Mouse (Mus musculus) forebrain, embryonic 16.5 days (tissue): ENCODE data around the gene Actl11. TPM values are rescaled to one million over a fixed set of nuclear protein-coding genes. Genes with fewer than 3 reads are reported as not detected.
A peak's percentile ranks its signal among the peaks of the same experiment; 100 is the strongest.

Source experiments
- ATAC-seq: fragments of 200-750 bp; cut with Nextera tagmentation; 2 replicates; pipeline ENCODE4 v1.8.0; 2017; ENCODE audit warnings: mild to moderate bottlenecking, moderate library complexity
- H3K27ac ChIP-seq: fragments of 300-500 bp; sonication (generic); 2 replicates; pipeline ENCODE4 v1.5.1; 2014; ENCODE audit warnings: low read length, control low read depth
- H3K27me3 ChIP-seq: fragments of 300-500 bp; sonication (generic); replicated peaks from 2 replicates; pipeline ENCODE4 v1.6.1; 2014; ENCODE audit warnings: low read length; ENCODE audit not compliant: control insufficient read depth, insufficient read depth
- H3K36me3 ChIP-seq: fragments of 300-500 bp; sonication (generic); 2 replicates; pipeline ENCODE4 v1.6.1; 2014; ENCODE audit not compliant: control insufficient read depth, insufficient read depth
- H3K4me1 ChIP-seq: fragments of 300-500 bp; sonication (generic); replicated peaks from 2 replicates; pipeline ENCODE4 v1.6.1; 2014; ENCODE audit warnings: low read length; ENCODE audit not compliant: control insufficient read depth, insufficient read depth
- H3K4me2 ChIP-seq: fragments of 300-500 bp; sonication (generic); 2 replicates; pipeline ENCODE4 v1.6.1; 2014; ENCODE audit warnings: mild to moderate bottlenecking, low read length, control low read depth
- H3K4me3 ChIP-seq: fragments of 300-500 bp; sonication (generic); replicated peaks from 2 replicates; pipeline ENCODE4 v1.5.1; 2014; ENCODE audit warnings: mild to moderate bottlenecking, low read length, control low read depth
- H3K9ac ChIP-seq: fragments of 300-500 bp; sonication (generic); replicated peaks from 2 replicates; pipeline ENCODE4 v1.6.1; 2014; ENCODE audit warnings: low read depth, low read length, control low read depth
- H3K9me3 ChIP-seq: fragments of 300-500 bp; sonication (generic); 2 replicates; pipeline ENCODE4 v1.6.1; 2016; ENCODE audit warnings: low read length; ENCODE audit not compliant: control insufficient read depth
- WGBS: fragments of 180-500 bp; shearing (Covaris S2); extraction: QIAGEN DNeasy Blood & Tissue Kit; methylation state at CpG from one replicate; pipeline ENCODE4 v1.1.7; 2014; 5-methylcytosine and 5-hydroxymethylcytosine counted together
- polyA plus RNA-seq: library from polyadenylated mRNA; unstranded; fragments of >200 nt; fragmentation: Nextera tagmentation; extraction: Ambion mirVana; gene quantifications from 2 replicates; pipeline ENCODE4 v1.2.1, GENCODE M21; 2015

Actl11 gene
- polyA plus RNA-seq, 1 experiment from 2014 or later: not detected

DNA sequence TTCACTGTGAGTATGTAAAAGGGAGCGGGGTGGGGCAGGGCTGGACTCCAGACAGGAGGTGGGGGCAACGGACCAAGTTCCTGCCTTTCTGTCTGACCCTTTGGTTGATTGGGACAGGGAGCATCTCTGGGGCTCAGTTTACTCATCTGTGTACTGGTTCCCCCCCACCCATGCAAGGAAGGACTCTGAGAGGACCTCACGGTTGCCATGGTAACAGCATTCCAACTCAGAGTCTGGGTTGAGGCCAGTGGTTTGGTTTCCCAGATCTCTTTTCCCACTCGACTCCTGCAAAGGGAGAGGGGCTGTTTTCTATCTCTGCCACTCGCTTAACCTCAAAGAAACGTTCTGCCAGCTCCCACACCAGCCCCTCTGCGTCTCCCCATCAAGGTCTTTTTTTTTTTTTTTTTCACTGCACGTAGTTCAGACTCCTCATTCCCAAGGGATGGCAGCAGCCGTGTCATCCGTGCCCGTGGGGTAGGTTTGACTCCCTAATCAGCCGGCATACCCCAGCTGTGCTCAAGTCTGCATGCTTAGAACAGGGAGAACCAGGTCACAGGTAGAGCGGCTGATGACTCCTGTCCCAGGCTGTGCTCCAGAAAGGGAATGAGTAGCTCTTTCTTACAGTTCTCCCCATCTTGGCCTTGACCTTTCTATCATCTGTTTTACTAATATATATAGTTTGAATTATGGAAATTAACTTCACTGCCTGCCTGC is 10.2 kb upstream of the Actl11 start:
- H3K4me2 ChIP-seq: no peak overlapping the region
- no peaks in the 10 kb centered on the region for H3K36me3 ChIP-seq
- no peaks in the 10 kb centered on the region for H3K27me3 ChIP-seq
- H3K4me3 ChIP-seq: no peak overlapping the region
- H3K9ac ChIP-seq: no peak overlapping the region
- ATAC-seq: no peak
- H3K27ac ChIP-seq: no peak overlapping the region; the same call in 1 of the 2 replicates
- no peaks in the 10 kb centered on the region for H3K9me3 ChIP-seq
- peaks cover 5% of the 10 kb centered on the region; the same call in 1 of the 2 replicates for H3K4me1 ChIP-seq
- WGBS: 35% methylated on average over 13 of the region's 13 CpGs

DNA sequence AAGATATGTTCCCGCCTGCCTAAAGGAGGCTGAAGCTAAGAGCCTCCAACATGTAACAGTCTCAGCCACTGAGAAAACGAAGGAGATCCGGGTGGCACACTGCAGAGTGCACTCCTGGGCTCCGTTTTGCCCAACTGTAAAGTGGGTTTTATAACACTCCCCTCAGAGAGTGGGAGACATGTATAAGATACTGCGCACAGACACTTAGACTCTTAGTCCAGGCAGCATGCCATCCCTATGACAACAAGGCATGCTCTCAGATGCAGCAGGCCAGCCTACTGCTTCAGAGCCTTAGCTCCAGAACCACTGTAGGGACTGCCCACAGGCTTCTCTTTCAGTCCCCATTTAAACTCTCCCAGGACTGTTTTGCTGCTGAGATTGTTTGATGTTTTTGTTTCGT is 9.4 kb upstream of the Actl11 start:
- Histone ChIP-seq H3K9me3 (no peaks in the 10 kb centered on the region), H3K27ac (no peak overlapping the region), H3K27me3 (no peaks in the 10 kb centered on the region), H3K4me3 (no peak overlapping the region), H3K36me3 (no peaks in the 10 kb centered on the region), H3K4me2 (no peak overlapping the region), H3K9ac (no peak overlapping the region), H3K4me1 (peaks cover 5% of the 10 kb centered on the region; the same call in 1 of the 2 replicates)
- WGBS: 84% methylated on average over 6 of the region's 6 CpGs
- no peak for ATAC-seq

DNA sequence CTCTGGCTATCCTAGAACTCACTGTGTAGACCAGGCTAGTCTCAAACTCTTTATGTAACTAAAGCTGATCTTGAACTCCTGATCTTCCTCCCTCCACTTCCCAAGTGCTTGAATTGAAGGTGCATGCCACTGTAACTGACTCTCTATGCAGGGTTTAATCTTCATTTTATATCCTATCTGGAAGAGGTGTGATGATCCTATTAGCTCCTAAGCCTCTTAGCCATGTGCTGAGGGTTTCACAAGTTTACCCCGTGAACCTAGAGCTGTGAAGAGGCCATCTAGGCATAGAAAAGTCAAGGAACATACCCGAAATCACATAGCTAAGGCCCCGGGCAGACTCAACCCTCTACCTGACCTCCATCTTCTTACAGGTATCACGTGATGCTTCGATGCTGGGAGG is 8.8 kb upstream of the Actl11 start:
- Histone ChIP-seq H3K27ac (no peak overlapping the region), H3K4me2 (no peak overlapping the region), H3K9me3 (no peaks in the 10 kb centered on the region), H3K36me3 (no peaks in the 10 kb centered on the region), H3K27me3 (no peaks in the 10 kb centered on the region), H3K9ac (no peak overlapping the region), H3K4me1 (peaks cover 7% of the 10 kb centered on the region; the same call in 1 of the 2 replicates), H3K4me3 (no peak overlapping the region)
- no peak for ATAC-seq
- WGBS: 85% methylated on average over 5 of the region's 5 CpGs

DNA sequence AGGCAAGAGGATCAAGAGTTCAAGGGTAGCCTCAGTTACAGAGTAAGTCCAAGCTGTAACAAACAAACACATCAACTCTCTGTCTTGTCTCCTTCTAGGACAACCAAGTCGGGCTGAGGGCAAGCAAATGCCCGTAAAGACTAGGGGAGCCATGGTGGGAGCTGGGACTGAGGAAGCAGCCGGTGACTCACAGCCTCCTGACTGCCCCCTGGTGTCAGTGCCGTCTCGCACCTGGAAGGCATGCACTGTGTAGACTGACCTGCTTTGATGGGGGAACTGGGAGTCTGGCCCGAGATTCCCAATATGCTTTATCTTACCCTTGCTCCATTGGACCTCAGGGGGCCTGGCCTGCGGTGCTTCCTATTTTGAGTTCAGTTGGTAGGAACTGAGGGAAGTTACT is 5.2 kb upstream of the Actl11 start:
- no peak overlapping the region for H3K4me3 ChIP-seq
- H3K4me1 ChIP-seq: peaks cover 20% of the 10 kb centered on the region
- no peaks in the 10 kb centered on the region for H3K36me3 ChIP-seq
- 26% methylated on average over 7 of the region's 7 CpGs for WGBS
- no peak overlapping the region for H3K4me2 ChIP-seq
- no peak overlapping the region for H3K27ac ChIP-seq
- no peaks in the 10 kb centered on the region for H3K27me3 ChIP-seq
- ATAC-seq: no peak
- H3K9ac ChIP-seq: no peak overlapping the region
- H3K9me3 ChIP-seq: no peaks in the 10 kb centered on the region

DNA sequence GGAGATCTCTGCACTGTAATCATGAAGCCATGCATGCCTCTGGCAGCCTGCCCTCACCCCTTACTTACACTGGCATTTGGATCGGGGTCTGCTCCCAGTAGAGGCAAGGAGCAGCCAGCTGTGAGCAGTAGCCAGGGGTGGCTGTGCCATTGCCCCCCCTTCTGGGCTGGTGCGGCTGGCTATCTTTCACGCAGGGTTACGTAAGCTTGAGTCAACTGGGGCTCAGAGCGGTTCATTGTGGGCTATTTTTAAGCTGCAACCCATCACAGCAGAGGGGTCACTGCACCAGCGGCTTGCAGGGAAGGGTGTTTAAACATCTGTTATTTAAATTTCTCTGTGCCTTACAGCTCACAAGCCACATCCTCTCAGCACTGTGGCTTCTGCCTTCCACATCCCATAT is 4.3 kb upstream of the Actl11 start:
- H3K9ac ChIP-seq: no peak overlapping the region
- H3K4me1 ChIP-seq: peaks cover 16% of the 10 kb centered on the region
- no peaks in the 10 kb centered on the region for H3K9me3 ChIP-seq
- H3K36me3 ChIP-seq: no peaks in the 10 kb centered on the region
- ATAC-seq: no peak
- WGBS: 70% methylated on average over 6 of the region's 6 CpGs
- H3K27ac ChIP-seq: no peak overlapping the region
- no peak overlapping the region for H3K4me2 ChIP-seq
- no peaks in the 10 kb centered on the region for H3K27me3 ChIP-seq
- no peak overlapping the region for H3K4me3 ChIP-seq

DNA sequence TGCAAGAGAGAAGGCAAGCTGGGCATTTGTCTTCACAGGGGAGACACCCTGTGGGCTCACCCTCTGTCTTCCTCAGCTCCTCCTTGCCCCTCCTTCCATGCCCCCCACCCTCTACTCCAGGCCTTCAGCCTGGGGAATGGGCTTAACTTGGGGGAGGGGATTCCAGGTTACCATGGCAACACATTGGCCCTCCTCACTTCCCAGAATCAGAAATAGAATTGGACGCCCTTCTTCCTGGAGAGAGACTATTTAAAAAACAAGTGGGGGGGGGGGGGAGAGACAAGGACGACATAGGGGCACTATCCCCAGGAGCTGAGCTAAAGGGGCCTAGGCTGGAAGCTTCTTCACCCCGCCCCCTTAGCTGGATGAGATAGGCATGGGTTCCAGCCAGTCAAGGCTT is 3.0 kb upstream of the Actl11 start:
- H3K4me3 ChIP-seq: no peak overlapping the region
- no peak overlapping the region for H3K27ac ChIP-seq
- H3K4me2 ChIP-seq: no peak overlapping the region
- peak; percentile 34 for ATAC-seq
- 20% methylated on average over 3 of the region's 3 CpGs for WGBS
- no peaks in the 10 kb centered on the region for H3K36me3 ChIP-seq
- H3K9ac ChIP-seq: no peak overlapping the region
- no peaks in the 10 kb centered on the region for H3K9me3 ChIP-seq
- H3K27me3 ChIP-seq: no peaks in the 10 kb centered on the region
- peaks cover 16% of the 10 kb centered on the region for H3K4me1 ChIP-seq

GRCm38 (mm10) chr9:107926920-107927420 is 1.3 kb upstream of the Actl11 start:
- Histone ChIP-seq H3K9ac (no peak overlapping the region), H3K4me2 (no peak overlapping the region), H3K27me3 (no peaks in the 10 kb centered on the region), H3K36me3 (no peaks in the 10 kb centered on the region), H3K4me1 (peaks cover 16% of the 10 kb centered on the region), H3K27ac (peak overlapping the region; percentile 17; the same call in 1 of the 2 replicates), H3K9me3 (no peaks in the 10 kb centered on the region), H3K4me3 (no peak overlapping the region)
- ATAC-seq: no peak
- WGBS: 63% methylated on average over 9 of the region's 9 CpGs

DNA sequence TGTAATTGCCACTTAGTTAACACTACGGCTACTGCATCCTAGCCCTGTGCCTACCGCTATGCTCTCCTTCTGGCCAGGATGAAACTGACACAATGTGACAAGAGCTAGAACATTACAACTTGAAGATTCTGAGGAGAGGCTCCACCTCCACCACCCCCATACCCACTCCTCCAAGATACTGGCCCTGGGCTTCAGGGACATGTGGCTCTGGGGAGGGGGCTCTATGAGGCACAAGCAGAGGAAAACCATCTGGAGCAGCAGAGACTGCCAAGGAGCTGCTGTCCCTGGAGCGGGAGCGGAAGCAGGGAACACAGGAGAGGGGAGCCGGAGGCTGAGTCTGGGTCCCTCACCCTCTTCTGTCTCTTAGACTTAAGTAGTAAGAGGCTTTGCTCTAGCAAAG is 520 bp upstream of the Actl11 start:
- no peak overlapping the region for H3K9ac ChIP-seq
- no peak overlapping the region for H3K4me2 ChIP-seq
- H3K36me3 ChIP-seq: no peaks in the 10 kb centered on the region
- H3K4me3 ChIP-seq: no peak overlapping the region
- peak overlapping the region; percentile 17; the same call in 1 of the 2 replicates for H3K27ac ChIP-seq
- peaks cover 19% of the 10 kb centered on the region for H3K4me1 ChIP-seq
- peak; percentile 64 for ATAC-seq
- 77% methylated on average over 5 of the region's 5 CpGs for WGBS
- no peaks in the 10 kb centered on the region for H3K27me3 ChIP-seq
- H3K9me3 ChIP-seq: no peaks in the 10 kb centered on the region

- Histone ChIP-seq H3K27ac (no peak overlapping the region), H3K9ac (no peak overlapping the region), H3K4me1 (peaks cover 21% of the 10 kb centered on the region), H3K4me2 (no peak overlapping the region), H3K36me3 (no peaks in the 10 kb centered on the region), H3K9me3 (no peaks in the 10 kb centered on the region), H3K4me3 (no peak overlapping the region), H3K27me3 (no peaks in the 10 kb centered on the region; the same call in 1 of the 2 replicates)
- WGBS: 56% methylated on average over 4 of the region's 4 CpGs
- peak; percentile 30; the same call in 1 of the 2 replicates for ATAC-seq
Observed at GRCm38 (mm10) chr9:107932221-107932620, 4.0 kb downstream of the Actl11 start.
